Mouse (Mus musculus): ENCODE results near the gene Lkaaear1.

Gene Lkaaear1

DNA sequence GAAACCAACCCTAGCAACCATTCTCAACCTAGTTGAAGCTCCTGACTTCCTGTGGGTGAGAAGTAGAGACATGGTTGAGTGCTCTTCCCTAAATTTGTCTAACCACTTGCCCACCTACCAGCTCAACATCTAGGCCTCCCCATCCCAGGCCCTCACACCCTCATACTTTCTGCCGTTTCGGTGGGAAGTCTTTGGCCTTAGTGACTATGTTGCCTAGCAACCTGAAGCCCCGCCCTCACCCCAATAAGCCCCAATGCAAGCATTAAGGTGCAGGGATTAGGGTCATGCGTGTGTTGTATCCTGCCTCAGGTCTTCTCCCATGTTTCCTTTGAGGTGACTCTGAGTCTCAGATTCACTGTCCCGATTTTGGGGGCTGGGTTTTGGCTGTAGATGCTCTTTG, at the start of gene Lkaaear1:
Lkaaear1 (minus strand) TSS at position 202 of the 400 bp plus-strand sequence.
- DNase-seq (ENCODE audit: low read depth, low spot score), result no peak

DNA sequence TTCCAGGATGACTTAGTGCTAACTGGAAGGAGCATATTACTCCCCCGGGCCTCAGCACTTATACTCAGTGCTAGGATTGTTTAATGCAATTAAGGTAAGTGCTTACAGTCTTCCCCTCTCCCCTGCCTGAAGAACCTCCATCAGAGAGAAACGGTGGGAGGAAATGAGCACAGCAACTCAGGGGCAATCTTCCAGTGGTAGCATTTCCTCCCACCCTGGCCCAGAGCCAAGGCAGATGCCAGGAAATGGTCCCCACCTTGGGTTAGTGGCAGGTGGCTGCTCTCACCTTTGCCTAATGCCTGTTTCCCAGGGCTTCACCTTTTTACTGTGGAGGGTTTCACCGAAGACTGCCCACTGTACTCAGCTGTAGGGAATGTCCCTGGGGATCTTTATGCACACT, 31.8 kb upstream of the Lkaaear1 start:
- no peak for DNase-seq (ENCODE audit: low read depth, low spot score)

DNA sequence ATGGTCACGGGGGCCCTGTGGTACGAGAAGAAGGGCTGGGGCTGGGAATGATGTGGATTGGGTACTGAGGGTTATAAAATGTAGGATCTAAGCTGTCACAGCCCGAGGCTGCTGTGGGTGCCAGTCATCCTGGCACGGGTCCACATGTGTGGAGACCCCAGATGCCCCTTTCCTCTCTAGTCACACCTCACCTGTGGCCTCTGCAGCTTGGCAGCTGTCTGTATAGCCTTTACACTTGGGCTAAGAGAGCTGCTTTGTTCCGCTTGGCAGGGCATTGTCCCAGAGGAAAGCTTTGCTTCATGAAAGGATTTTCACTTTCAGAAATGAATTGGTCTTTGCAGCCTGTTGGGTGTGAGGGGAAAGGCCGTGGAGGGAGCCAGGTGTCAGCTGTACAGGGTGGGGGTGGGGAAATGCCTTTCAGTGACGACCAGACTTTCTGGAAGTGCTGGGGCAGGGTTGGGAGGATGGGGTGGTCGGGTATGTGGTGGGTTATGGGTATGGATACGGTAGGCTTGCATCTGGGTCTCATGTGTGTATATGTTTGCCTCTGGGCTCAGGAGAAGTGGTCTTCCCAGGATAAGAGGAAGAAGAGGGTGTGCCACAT, 29.5 kb upstream of the Lkaaear1 start:
- DNase-seq (ENCODE audit: low read depth, low spot score), result no peak

DNA sequence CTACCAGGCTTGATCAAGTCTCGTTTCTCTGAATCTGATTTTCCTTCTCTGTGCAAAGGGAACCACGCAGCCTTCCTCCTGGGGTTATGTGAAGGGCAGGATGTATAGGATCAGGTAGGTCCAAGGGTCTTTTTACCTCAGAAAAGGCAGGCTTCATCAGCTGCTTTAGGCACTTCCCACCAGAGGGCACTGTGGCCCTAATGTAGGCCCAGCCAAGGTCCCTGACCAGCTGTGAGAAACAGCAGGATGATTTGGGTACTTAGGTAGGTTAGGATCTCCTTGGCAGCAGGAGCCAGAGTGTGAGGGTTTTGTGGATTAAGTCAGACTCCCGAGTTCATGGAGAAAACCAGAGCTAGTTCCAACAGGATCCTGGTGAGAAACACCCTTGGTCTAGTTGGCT, 24.0 kb upstream of the Lkaaear1 start:
- peak; percentile 34 for DNase-seq (ENCODE audit: low read depth, low spot score)

DNA sequence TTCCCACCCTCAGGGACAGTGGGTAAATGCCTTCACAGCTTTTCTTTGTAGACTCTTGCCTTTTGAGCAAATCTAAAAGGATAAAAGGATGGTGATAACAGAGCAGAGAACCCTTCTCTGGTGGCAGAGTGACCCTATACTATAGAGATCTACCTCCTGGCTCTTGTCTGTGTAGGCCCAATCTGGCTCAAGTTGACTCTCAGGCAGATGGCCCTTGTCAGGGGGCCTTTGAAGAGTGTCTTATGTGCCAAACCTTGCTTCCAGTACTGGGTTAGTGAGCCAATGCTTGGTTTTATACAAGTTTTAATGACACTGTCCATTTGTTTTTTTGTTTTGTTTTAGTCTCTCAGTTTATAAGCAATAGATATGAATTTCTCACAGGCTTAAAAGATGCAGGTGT, 23.0 kb upstream of the Lkaaear1 start:
- DNase-seq (ENCODE audit: low read depth, low spot score), result no peak

DNA sequence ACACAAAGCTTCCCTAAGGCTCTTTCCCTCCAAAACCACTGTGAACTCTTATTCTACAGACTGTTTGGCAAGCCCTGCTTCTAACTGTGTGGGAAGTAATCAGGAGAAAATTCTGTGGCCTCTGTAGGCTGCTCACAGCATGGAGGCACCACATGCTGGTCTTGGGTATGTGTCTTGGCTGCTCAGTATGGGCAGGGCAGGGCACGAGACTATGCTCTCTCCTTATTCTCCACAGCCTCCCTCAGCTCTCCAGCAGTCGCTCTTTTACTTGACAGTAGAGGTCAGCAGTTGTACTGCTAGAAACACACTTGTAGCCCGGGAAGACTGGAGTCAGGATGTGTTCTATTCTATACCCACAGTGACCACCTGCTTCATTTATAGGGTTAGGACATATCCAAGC, 21.8 kb upstream of the Lkaaear1 start:
- no peak for DNase-seq (ENCODE audit: low read depth, low spot score)

DNA sequence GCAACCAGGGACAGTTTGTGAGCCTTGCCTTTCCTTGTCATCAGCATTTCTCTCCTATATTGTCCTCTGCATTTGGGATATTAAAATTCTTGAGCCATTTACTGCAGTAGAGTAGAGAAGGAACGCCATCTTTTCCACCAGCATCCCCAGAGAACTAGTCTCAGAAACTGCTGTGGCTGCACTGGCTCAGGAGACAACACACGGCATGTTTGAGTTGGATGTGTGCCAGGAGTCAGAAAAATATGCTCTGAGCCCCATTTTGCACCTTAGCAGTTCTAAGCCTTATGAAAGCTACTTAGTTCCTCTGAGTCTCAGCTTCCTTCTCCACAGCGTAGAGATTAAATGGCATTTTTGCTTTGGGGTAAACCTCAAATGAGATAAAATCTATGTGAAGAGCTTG, 18.7 kb upstream of the Lkaaear1 start:
- DNase-seq (ENCODE audit: low read depth, low spot score), result no peak

DNA sequence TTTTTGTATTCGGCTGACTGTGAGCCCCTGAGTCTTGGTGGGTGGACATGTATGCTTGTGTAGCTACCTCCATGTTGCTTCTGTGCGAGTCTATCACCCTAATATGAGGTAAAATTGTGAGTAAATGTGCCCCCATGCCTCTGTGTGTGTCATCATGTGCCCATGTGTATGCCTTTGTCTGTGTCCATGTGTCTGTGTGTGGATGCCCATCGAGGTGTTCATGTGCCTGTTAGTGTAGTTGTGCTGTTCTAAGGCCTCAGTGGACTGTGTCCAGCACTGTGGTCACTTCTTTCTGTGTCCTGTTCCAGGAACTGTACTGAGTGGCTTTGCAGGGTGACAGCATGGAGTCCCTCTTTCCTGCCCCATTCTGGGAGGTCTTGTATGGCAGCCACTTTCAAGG, 17.1 kb upstream of the Lkaaear1 start:
- DNase-seq (ENCODE audit: low read depth, low spot score), result no peak

DNA sequence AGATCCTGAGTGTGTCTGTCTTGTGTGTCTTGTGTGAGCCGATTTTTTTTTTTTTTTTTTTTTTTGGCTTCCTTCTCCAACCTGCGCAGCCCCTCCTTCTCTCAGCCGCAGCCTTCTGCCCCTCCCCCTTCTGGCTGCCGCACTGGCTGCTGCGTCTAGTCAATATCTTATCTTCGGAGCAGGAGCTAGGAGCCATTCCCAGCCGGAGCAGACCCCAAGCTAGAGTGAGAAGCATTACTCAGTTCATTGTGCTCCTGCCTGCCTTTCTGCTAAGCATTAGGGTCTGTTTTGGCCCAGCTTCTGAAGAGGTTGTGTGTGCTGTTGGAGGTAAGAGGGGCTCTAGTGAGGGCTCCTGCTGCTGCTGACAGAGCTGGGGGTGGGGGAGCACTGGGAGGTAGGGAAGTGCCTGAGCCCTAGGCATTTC, 16.7 kb upstream of the Lkaaear1 start, which contains the start of gene Oprl1:
Oprl1 (plus strand) TSS at position 114 of the 424 bp plus-strand sequence.
- no peak for DNase-seq (ENCODE audit: low read depth, low spot score)

DNA sequence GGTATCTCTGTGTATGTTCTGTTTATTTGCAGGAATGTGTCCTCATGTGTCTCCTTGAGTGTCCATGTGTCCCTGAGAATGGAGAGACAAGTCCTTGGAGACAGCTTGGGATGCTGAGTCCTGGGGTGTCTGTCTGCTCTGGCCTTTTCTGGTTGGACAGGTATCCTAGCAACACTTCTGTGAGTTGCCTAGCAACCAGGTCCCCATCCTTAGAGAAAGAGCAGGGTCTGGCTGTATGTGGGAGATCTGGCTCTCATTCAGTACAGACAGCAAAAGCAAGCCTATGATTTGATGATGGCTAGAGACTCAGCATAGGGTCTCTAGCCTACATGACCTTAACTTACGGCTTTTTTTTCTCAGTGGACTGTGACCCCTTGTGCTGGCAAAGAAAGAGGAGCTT, 15.5 kb upstream of the Lkaaear1 start:
- DNase-seq (ENCODE audit: low read depth, low spot score), result no peak

DNA sequence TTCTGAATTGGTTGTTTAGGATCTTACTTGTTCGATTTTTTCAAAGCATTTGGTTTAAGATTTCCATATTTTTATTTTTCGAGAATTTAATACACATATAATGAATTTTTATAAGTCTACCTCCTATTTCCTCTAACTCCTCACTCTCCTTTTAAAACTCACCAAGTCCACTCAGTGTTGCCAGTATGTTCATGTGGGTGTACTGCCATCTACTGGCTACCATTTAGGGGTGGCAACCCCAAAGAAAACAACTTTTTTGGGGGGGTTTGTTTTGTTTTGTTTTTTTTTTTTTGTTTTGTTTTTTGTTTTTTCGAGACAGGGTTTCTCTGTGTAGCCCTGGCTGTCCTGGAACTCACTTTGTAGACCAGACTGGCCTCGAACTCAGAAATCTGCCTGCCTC, 8.4 kb upstream of the Lkaaear1 start:
- no peak for DNase-seq (ENCODE audit: low read depth, low spot score)

DNA sequence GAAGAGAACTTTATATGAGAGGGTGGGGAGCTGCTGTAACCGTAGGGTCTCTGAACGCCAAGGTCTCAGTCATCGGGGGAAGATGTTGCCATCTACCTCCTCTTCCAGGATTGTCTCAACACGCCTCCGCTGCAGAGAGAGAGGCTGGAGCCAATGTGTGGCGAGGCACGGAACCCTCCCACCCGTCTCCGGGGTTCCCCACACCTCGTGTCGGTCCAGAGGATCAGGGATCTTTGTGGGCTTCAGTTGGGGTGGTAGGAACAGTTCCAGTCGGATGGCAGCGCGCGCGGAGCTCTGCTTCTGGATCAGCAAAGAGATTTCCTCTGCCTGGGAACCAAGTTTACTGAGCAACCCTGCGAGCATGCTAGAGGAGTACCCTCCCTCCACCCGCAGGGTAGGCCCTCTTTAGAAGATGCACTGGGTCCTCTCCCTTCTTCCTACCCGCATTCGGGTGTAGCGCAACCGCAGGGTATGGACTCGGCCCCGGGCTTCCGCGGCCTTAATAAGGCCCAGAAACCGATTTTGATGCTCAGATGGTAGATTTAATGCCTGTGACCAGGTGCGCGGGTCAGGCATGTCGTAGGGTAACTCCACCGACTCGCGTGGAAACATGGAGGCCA, 1.3 kb downstream of the Lkaaear1 start:
- no peak for DNase-seq (ENCODE audit: low read depth, low spot score)

DNA sequence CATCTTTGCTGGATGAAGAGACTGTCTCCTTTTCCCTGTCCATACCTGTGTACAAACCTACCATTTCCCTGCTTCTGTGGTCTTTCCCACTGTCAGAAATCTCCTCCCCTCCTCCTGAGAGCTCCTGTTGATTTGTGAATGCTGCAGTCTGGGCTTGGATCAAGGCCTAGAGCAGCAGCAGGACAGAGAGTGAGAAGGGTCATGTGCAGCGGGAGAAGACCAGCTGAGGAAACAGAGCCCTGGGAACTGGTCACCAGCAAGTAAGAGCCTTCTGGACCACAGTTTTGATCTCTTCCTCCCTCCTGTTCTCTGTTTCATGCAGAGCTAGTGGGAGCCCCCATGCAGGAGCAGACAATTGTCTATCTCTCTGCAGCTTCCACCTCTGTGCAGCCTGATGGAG, 2.5 kb downstream of the Lkaaear1 start:
- no peak for DNase-seq (ENCODE audit: low read depth, low spot score)

DNA sequence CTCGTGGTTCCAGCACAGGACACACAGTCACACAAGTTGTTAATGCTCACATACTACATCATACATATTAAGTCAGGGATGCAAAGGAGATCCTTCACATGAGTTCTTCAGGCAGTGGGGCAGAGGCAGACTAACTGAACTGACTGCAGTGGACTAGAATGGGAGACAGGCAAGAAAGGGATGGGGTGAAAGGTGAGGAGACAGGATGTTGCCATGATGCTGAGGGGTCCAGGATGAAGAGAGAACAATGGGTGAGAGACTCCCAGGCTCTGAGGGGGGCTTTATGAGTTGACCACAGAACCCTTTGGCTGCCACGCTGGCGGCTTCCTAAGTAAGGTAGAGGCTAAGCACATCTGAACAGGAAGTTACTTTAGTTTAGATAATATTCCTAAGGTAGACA, 3.7 kb downstream of the Lkaaear1 start:
- DNase-seq (ENCODE audit: low read depth, low spot score), result no peak

DNA sequence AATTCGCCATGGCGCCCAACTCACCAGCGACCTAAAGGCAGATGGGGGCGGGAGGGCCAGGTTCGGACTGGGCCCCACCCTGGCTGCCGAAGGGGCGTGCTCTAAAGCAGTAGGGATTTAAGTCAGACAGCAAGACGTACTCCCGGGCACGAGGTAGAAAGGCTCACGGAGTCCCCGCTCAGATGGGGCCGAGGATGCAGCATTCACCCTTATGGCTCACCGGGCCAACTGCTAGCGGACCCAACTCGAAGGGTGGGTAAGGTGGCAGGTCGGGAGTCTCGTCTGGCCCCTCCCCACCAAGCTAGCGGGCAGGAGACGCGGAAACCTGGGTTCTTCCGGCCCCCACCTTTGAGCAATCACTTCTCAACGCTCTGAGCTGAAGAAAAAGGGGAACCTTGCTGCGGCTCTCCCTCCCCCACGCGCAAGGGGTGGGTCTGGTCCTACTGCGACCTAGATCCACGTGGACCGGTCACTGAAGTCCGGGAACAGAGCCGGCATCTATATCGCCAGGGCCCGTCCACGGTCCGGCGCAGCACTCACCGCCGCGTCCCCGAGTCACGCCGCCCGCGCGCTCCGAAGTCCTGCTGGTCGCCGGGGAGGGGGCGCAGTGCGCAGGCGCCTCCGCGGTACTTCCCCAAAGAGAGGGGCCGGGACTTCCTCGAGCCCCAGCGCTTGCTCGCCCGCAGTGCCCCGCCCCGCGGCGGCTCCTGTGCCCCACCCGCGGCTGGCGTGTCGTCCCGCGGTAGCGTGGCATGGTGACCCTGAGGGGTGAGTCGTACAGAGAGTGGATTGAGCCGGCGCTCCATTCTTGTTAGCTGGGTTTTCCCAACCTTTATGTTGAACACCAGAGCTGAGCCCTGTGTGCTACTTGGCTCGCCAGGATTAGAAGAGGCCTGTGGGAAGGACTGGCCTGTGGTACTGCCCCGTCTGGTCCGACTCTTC, 4.6 kb downstream of the Lkaaear1 start, which contains the start of gene Rgs19:
Rgs19 (minus strand) TSS at position 639 of the 942 bp plus-strand sequence.
- DNase-seq (ENCODE audit: low read depth, low spot score), result no peak

DNA sequence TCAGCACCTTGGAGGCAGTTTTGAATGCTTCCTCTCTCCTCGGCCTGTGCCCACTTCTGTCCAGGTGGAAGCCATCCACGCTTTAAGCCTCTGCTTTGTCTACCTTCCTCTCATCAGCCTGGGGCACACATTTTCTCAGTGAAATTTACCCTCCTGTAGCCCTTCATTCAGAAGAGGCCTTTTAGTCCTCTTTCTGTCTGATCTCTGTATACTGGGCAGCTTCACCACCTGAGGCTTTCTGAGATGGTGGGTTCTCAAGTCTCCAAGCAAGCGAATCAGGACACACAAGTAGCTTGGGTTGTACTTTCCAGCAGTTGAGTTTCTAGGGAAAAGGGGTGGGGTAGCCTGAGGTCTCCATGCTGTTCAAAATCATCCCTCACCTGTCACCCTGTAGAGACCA, 5.9 kb downstream of the Lkaaear1 start:
- DNase-seq (ENCODE audit: low read depth, low spot score), result no peak

DNA sequence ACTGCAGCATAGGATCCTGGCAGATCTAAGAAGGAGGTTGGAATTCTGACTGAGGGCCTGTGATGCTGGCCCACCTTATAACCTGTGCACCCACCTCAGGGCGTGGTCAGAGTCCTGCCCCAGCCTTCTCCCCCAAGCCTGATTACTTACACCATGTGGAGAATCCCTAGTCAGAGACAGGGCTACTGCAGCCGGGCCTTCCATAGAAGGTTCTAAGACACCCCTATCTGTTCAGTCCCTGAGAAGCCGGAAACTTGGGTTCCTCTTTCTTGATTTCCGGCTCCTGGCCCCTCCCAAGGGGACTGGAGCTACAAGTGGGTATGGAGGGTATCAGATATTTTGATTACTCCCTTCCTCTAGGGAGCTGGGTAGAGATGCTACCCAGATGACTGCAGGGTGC, 6.7 kb downstream of the Lkaaear1 start:
- no peak for DNase-seq (ENCODE audit: low read depth, low spot score)

DNA sequence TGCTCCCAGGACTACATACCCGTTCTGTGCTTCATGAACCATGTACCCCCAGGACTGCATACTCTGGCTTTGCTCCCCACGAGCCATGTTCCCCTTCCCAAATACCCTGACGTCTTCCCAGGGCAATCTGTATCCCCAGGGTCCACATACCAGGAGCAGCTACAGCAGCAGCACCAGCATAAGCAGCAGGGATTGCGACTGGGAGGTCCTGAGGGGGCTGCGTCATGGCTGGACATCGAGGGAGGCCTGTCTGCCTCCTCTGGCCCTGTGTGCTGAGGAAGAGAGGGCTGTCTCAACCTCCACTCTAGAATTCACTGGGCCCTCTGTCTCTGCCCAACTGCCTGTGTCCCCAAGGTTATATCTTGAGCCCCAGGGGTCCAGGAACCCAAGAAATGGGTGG, 7.2 kb downstream of the Lkaaear1 start:
- DNase-seq (ENCODE audit: low read depth, low spot score), result no peak

DNA sequence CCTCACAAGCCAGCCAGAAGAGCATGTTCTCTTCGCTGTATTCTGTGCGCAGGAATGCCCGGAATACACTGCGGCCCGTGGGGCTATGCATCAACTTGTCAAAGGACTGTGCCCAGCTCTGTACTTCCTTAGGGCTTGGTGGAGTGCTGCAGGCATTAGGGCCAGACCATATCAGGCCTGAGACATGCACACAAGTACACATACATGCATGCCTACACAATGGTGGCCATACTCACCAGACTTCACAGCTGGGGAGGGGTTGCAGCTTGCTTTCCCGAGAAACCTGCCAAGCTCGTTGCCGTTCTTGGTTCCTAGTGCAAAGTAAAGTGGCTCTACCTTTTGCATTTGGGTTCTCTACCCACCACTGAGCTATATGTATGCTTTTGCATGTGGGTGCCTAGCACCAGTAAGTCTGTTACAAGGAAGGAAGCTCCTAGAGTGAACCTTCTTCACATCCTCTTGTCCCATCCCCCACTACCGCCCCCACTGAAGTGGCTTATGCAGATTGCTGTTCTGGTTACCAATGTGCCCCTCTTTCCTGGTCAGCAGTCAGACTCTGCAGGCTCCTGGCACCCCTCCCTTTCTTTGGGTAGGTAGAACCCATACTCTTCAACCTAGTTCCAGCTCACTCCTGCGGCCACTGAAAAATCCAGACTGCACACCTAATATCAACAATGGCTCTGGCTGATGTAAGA, 8.6 kb downstream of the Lkaaear1 start:
- no peak for DNase-seq (ENCODE audit: low read depth, low spot score)

DNA sequence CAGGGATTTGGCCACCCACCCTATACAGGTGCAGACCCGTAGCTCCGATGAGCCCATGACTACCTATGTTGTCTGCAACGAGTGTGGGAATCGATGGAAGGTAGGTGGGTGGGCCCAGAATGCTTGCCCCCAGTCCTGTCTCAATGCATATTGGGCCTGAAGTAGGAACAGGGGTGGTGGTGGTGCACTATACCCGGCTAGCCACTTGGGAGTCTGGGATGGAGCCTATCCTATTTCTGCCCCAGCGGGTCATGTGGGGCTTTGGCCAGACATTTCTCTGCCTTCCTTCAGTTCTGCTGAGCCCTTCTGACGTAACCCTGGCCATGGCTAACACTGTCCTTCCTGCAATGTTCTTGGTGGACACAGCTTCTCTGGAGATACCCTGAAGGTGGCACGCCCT, 10.7 kb downstream of the Lkaaear1 start:
- no peak for DNase-seq (ENCODE audit: low read depth, low spot score)

DNA sequence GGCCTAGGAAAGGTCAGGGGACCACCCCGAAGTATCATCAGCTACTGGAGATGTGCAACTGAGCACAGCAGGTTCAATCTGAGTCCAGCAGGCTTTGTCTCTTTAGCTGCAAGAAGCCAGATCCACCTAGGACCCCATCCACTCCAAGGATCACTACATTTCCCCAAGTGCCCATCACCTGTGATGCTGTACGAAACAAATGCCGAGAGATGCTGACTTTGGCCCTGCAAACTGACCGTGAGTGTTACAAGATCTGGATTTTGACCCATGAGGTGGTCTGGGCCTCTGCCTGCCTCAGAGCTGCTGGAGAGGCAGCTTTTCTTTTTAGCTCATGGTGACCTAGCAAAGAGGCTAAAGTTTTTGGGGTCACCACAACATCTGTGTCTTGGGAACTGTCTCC, 12.6 kb downstream of the Lkaaear1 start:
- DNase-seq (ENCODE audit: low read depth, low spot score), result no peak

DNA sequence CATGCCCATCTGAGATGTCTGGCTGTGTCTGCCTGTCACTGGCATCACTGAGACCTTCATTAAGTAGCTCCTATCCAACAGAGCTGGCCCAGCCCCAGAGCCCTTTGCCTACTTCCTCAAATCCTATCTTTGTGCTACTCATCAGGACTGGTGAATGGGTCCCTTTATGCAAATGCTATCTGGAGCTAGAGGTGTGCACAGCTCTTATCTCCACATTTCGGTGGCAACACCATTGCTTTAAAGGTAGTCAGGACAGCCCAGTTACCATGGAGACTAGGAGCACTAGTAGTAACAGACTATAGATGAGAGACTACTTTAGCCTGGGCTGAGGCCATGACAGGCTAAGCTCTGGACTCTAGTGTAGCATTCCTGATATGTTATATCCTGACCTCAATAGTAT, 13.5 kb downstream of the Lkaaear1 start:
- no peak for DNase-seq (ENCODE audit: low read depth, low spot score)

All from retina, adult 2 months (tissue).